Mouse (Mus musculus) forebrain, embryonic 11.5 days (tissue): ENCODE measurements at regions not wholly inside any gene's neighbourhood (a gene's known extent, or its start where the extent isn't known, plus 50 kb on each side); places are given as distances from the start of the nearest gene placed in this dataset.

Experiments
- ATAC-seq: fragments of 200-750 bp; cut with Nextera tagmentation; replicated peaks from 2 replicates; pipeline ENCODE4 v1.8.0; 2017; ENCODE audit warnings: moderate TSS enrichment; ENCODE audit not compliant: low FRiP score
- DNase-seq: peaks from one replicate; pipeline ENCODE4 v3.0.0-alpha.2; 2017; ENCODE audit warnings: low spot score
- H3K27ac ChIP-seq: fragments of 300-500 bp; sonication (generic); 2 replicates; pipeline ENCODE4 v1.5.1; 2014; ENCODE audit warnings: low read depth, low read length
- H3K27me3 ChIP-seq: fragments of 300-500 bp; sonication (generic); 2 replicates; pipeline ENCODE4 v1.6.1; 2014; ENCODE audit warnings: mild to moderate bottlenecking, low read length, mixed read lengths; ENCODE audit not compliant: control insufficient read depth, insufficient read depth
- H3K36me3 ChIP-seq: fragments of 300-500 bp; sonication (generic); 2 replicates; pipeline ENCODE4 v1.6.1; 2014; ENCODE audit warnings: mild to moderate bottlenecking, low read length, moderate library complexity, mixed read lengths; ENCODE audit not compliant: control insufficient read depth, insufficient read depth
- H3K4me1 ChIP-seq: fragments of 300-500 bp; sonication (generic); replicated peaks from 2 replicates; pipeline ENCODE4 v1.6.1; 2014; ENCODE audit warnings: low read length, mixed read lengths; ENCODE audit not compliant: control insufficient read depth, insufficient read depth
- H3K4me2 ChIP-seq: fragments of 300-500 bp; sonication (generic); 2 replicates; pipeline ENCODE4 v1.6.1; 2014; ENCODE audit warnings: low read depth, mild to moderate bottlenecking, low read length, moderate library complexity, mixed read lengths; ENCODE audit not compliant: severe bottlenecking
- H3K4me3 ChIP-seq: fragments of 300-500 bp; sonication (generic); 2 replicates; pipeline ENCODE4 v1.5.1; 2014; ENCODE audit warnings: low read depth, low read length
- H3K9ac ChIP-seq: fragments of 300-500 bp; sonication (generic); 2 replicates; pipeline ENCODE4 v1.6.1; 2014; ENCODE audit warnings: low read length
- H3K9me3 ChIP-seq: fragments of 300-500 bp; sonication (generic); 2 replicates; pipeline ENCODE4 v1.6.1; 2016; ENCODE audit warnings: low read length, mixed read lengths; ENCODE audit not compliant: control insufficient read depth
- WGBS: fragments of 180-500 bp; shearing (Covaris S2); extraction: QIAGEN DNeasy Blood & Tissue Kit; methylation state at CpG from one replicate; pipeline ENCODE4 v1.1.7; 2014; 5-methylcytosine and 5-hydroxymethylcytosine counted together

DNA sequence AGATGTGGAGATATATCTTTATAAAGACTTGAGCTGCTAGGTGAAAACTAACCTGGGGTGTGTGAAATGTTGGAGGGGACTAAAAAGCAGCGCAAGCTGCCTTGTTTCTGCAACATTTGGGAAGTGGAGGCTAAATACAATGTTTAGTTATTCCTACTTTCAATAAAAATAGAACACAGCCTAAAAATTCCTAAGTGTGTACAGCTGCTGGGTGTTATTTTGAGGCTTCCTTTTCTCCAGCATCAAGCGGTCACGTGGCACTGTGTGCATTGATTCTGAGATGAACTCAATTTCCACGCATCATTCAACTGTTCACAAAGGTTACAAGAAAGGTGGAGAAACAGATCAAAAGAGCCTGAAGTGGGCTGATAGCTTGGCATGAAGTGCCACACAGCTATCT is 896.4 kb downstream of the Adgrl2 start:
- H3K9me3 ChIP-seq, result no peaks in the 10 kb centered on the region
- ATAC-seq (no peak), DNase-seq (no peak)
- H3K9ac ChIP-seq, result no peak overlapping the region
- no peak overlapping the region for H3K27ac ChIP-seq
- H3K36me3 ChIP-seq, result no peaks in the 10 kb centered on the region
- H3K4me2 ChIP-seq, result no peak overlapping the region
- H3K4me3 ChIP-seq, result no peak overlapping the region
- no peaks in the 10 kb centered on the region for H3K27me3 ChIP-seq
- 87% methylated on average over 4 of the region's 4 CpGs for WGBS
- no peaks in the 10 kb centered on the region for H3K4me1 ChIP-seq

DNA sequence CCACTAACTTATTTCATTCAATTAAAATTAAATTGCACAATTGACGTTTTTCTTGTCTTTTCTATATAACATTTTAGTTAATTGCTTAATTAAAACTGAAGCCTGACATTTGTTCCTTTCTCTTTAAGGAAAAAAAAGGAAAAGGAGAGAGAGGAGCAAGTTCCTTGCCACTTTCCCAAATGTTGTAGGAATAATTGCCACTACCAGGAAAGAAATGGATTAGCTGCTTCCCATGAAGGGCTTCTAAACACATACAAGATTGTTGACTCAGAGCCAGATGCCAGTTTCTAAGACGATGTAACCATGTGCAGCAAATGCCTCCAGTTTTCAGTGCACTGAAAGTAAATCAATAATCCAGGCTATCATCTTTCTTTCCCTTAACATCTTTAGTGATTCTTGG is 914.5 kb downstream of the Adgrl2 start:
- no peak overlapping the region for H3K4me2 ChIP-seq
- H3K27me3 ChIP-seq, result no peaks in the 10 kb centered on the region
- no peak overlapping the region for H3K27ac ChIP-seq
- no peaks in the 10 kb centered on the region for H3K9me3 ChIP-seq
- H3K4me1 ChIP-seq, result no peaks in the 10 kb centered on the region
- 65% methylated on average over 2 of the region's 2 CpGs for WGBS
- ATAC-seq (no peak), DNase-seq (no peak)
- no peak overlapping the region for H3K9ac ChIP-seq
- no peaks in the 10 kb centered on the region for H3K36me3 ChIP-seq
- H3K4me3 ChIP-seq, result no peak overlapping the region

DNA sequence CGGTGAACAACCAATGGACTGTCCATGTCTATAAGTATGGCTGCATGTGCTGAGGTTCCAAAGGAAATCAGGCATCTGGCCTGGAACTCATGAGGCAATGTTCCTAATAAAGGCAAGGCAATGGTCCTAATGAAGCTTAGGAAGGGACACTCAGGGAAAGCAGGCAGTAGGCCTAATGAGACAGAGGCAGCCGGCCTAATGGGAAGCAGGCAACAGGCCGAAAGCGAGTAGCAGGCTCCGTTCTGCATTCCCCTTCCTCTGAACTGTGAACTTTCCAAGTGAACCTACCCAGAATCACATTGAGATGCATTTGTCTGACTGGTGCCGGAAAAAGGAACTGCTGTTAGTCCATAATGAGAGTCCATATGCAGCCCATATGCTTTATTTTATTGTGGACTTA is 923.7 kb downstream of the Adgrl2 start:
- DNase-seq, result no peak
- no peaks in the 10 kb centered on the region for H3K4me1 ChIP-seq
- 85% methylated on average over 6 of the region's 6 CpGs for WGBS
- no peak overlapping the region for H3K27ac ChIP-seq
- no peaks in the 10 kb centered on the region for H3K27me3 ChIP-seq
- H3K4me2 ChIP-seq, result no peak overlapping the region
- no peaks in the 10 kb centered on the region for H3K9me3 ChIP-seq
- ATAC-seq, result no peak
- H3K4me3 ChIP-seq, result no peak overlapping the region
- H3K9ac ChIP-seq, result no peak overlapping the region
- H3K36me3 ChIP-seq, result no peaks in the 10 kb centered on the region

DNA sequence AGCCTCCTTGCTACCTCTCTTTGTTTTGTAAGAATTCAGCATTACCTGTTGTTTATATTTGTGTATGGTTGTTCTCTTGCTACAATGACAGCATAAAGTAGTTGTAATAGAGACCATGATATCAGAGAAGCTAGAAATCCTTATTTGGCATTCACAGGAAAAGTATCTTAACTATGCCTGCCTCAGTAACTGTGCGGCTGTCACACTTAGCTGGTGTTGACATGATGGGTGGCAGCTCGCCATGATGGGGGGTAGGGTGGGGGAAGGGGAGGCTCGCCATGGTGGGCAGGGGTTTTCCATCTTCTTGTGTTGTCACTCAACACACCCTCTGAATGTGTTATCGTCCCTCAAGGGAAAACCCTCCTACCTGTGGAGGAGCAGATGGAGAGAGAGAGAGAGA is 934.3 kb downstream of the Adgrl2 start:
- Histone ChIP-seq H3K36me3 (no peaks in the 10 kb centered on the region), H3K9me3 (no peaks in the 10 kb centered on the region), H3K4me3 (no peak overlapping the region), H3K4me1 (no peaks in the 10 kb centered on the region), H3K27ac (no peak overlapping the region), H3K4me2 (no peak overlapping the region), H3K9ac (no peak overlapping the region), H3K27me3 (no peaks in the 10 kb centered on the region)
- WGBS, result 79% methylated on average over 4 of the region's 4 CpGs
- no peak for DNase-seq
- ATAC-seq, result no peak

DNA sequence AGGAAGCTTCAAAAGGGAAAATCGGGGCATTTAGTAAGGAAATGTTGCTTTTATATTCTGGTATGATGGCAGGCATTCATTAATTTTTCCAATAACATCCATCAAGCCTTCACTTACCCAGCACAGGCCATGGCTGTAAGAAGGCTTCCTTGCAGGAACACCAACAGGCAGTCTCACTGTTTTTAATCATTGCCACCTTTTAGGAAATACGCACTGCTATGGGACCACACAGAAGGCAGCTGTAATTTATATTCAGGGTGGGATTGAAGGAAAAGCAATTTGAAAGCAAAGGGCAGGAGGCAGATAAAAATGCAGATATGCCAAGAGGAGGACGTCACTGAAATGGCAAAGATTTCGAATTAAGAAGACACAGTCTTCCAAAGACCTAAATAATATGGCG is 937.8 kb downstream of the Adgrl2 start:
- no peak overlapping the region for H3K4me3 ChIP-seq
- H3K9ac ChIP-seq, result no peak overlapping the region
- no peaks in the 10 kb centered on the region for H3K36me3 ChIP-seq
- no peaks in the 10 kb centered on the region for H3K9me3 ChIP-seq
- H3K4me2 ChIP-seq, result no peak overlapping the region
- no peaks in the 10 kb centered on the region for H3K27me3 ChIP-seq
- 71% methylated on average over 5 of the region's 5 CpGs for WGBS
- H3K27ac ChIP-seq, result no peak overlapping the region
- no peaks in the 10 kb centered on the region for H3K4me1 ChIP-seq
- DNase-seq (no peak), ATAC-seq (no peak)

DNA sequence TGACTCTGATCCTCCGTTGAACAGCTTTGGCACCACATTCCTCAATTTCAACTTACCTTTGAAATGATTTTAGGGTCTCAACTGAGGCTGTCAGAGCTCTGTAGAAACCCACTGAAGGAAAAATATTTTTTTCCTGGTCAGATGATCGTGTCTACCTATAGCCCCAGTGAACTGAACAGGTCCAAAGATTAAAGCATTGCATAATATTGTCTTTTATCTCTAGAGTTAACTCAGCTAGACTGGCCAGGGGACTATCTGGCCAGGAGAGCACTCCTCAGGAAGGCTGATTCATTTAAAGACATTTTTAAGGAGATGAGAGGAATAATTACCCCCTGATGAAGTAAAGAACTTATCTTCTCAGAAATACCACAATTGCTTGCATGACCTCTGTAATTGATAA is 942.1 kb downstream of the Adgrl2 start:
- H3K36me3 ChIP-seq, result no peaks in the 10 kb centered on the region
- no peak overlapping the region for H3K4me3 ChIP-seq
- ATAC-seq, result no peak
- DNase-seq, result no peak
- no peaks in the 10 kb centered on the region for H3K4me1 ChIP-seq
- no peak overlapping the region for H3K4me2 ChIP-seq
- H3K27me3 ChIP-seq, result no peaks in the 10 kb centered on the region
- no peak overlapping the region for H3K27ac ChIP-seq
- 86% methylated on average over 2 of the region's 2 CpGs for WGBS
- no peak overlapping the region for H3K9ac ChIP-seq
- H3K9me3 ChIP-seq, result no peaks in the 10 kb centered on the region

DNA sequence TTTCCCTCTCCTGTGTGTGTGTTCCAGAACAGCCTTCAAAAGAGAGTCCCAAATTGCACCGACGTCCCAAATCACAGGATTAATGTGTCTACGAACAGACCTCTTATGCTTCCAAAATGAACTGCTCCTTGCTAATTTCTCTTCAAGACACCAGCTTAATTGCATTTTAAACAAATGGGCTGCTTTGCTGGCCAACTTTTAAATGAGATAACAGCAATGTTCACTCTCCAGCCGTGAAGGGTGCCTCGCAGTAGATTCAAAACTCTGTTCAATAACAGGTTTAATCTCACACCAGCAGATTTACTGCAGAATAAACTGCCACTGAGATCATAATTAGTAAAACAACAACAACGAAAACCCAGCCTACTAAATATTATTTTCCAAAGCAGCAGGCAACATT is 957.8 kb downstream of the Adgrl2 start:
- Histone ChIP-seq H3K9ac (no peak overlapping the region), H3K36me3 (no peaks in the 10 kb centered on the region), H3K4me1 (no peaks in the 10 kb centered on the region), H3K9me3 (no peaks in the 10 kb centered on the region), H3K4me3 (no peak overlapping the region), H3K27ac (no peak overlapping the region), H3K27me3 (no peaks in the 10 kb centered on the region), H3K4me2 (no peak overlapping the region)
- WGBS, result 63% methylated on average over 6 of the region's 6 CpGs
- DNase-seq (no peak), ATAC-seq (no peak)

DNA sequence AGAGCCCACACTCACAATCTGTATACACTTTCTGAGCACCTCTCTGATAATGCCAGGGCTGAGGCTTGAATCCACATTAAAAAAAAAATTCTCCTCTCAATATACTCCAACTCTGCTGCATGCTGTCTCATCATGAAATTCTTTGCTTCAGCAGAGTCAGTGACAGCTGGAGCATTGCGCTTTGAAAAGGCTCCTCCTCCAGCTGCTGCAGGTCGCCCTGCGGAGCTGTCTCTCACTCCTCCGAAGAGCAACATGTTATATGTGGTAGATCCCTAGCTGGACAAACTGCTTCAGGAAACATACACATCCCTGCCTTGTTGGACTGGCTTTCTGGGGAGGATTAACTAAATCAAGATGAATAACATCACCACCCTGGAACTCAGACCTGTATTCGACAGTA is 984.5 kb downstream of the Adgrl2 start:
- Histone ChIP-seq H3K27me3 (no peaks in the 10 kb centered on the region), H3K4me2 (no peak overlapping the region), H3K27ac (no peak overlapping the region), H3K36me3 (no peaks in the 10 kb centered on the region), H3K9ac (no peak overlapping the region), H3K9me3 (no peaks in the 10 kb centered on the region), H3K4me1 (no peaks in the 10 kb centered on the region), H3K4me3 (no peak overlapping the region)
- ATAC-seq (no peak), DNase-seq (no peak)
- WGBS, result 70% methylated on average over 5 of the region's 5 CpGs

DNA sequence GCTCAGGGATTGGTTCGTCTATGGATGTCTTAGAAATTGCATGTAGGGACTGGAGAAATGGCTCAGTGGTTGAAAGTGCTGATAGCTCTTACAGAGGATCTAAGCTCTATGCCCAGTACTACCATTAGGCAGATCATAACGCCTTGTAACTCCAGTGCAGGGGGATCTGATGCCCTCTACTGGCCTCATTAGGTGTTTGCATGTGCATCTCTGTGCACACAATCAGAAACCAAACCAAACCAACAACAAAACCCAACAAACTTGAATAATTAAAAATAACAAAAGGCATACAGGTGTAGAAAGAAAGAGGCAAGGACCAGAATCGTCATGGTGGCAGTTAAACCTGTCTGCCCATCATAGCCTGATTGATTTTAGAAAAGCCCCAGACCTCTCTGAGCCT is 986.3 kb downstream of the Adgrl2 start:
- H3K27me3 ChIP-seq, result no peaks in the 10 kb centered on the region
- no peak for ATAC-seq
- WGBS, result 63% methylated on average over 3 of the region's 3 CpGs
- H3K4me1 ChIP-seq, result no peaks in the 10 kb centered on the region
- H3K9ac ChIP-seq, result no peak overlapping the region
- H3K9me3 ChIP-seq, result no peaks in the 10 kb centered on the region
- H3K27ac ChIP-seq, result no peak overlapping the region
- no peak overlapping the region for H3K4me2 ChIP-seq
- no peaks in the 10 kb centered on the region for H3K36me3 ChIP-seq
- no peak overlapping the region for H3K4me3 ChIP-seq
- DNase-seq, result no peak
